Mouse (Mus musculus): ENCODE data around the gene Mybbp1a. TPM values are rescaled to one million over a fixed set of nuclear protein-coding genes. Genes with fewer than 3 reads are reported as not detected.
A peak's percentile ranks its signal among the peaks of the same experiment; 100 is the strongest.

Gene Mybbp1a
- polyA plus RNA-seq, 1 experiment from 2014 or later, result 234 TPM

GRCm38 (mm10) chr11:72406079-72406675 lies 35.0 kb upstream of the Mybbp1a start:
- Histone ChIP-seq H3K4me3 (no peak overlapping the region), H3K27me3 (ENCODE audit: low read depth, poor library complexity, severe bottlenecking) (peaks cover 50% of the 10 kb centered on the region), H3K27ac (no peak overlapping the region), H3K9me3 (replicated peaks) (no peaks in the 10 kb centered on the region), H3K36me3 (no peaks in the 10 kb centered on the region), H3K4me1 (peaks cover 52% of the 10 kb centered on the region)
- DNase-seq (ENCODE audit: low spot score), result no peak
- 50% methylated on average over 8 of the region's 8 CpGs for WGBS

- Histone ChIP-seq H3K4me1 (peaks cover 55% of the 10 kb centered on the region), H3K4me3 (no peak overlapping the region), H3K9me3 (replicated peaks) (no peaks in the 10 kb centered on the region), H3K27me3 (ENCODE audit: low read depth, poor library complexity, severe bottlenecking) (peaks cover 56% of the 10 kb centered on the region), H3K27ac (no peak overlapping the region), H3K36me3 (no peaks in the 10 kb centered on the region)
- WGBS, result 26% methylated on average over 3 of the region's 3 CpGs
- no peak for DNase-seq (ENCODE audit: low spot score)
These were observed 34.1 kb upstream of the Mybbp1a start for GRCm38 (mm10) chr11:72407081-72407480.

- peaks cover 55% of the 10 kb centered on the region for H3K4me1 ChIP-seq
- no peak for DNase-seq (ENCODE audit: low spot score)
- H3K9me3 ChIP-seq (replicated peaks), result no peaks in the 10 kb centered on the region
- no peaks in the 10 kb centered on the region for H3K36me3 ChIP-seq
- 7% methylated on average over 7 of the region's 7 CpGs for WGBS
- H3K4me3 ChIP-seq, result no peak overlapping the region
- peaks cover 61% of the 10 kb centered on the region for H3K27me3 ChIP-seq (ENCODE audit: low read depth, poor library complexity, severe bottlenecking)
- H3K27ac ChIP-seq, result no peak overlapping the region
These were observed 33.6 kb upstream of the Mybbp1a start for GRCm38 (mm10) chr11:72407574-72407973.

- Histone ChIP-seq H3K9me3 (replicated peaks) (no peaks in the 10 kb centered on the region), H3K27ac (no peak overlapping the region), H3K4me1 (peaks cover 57% of the 10 kb centered on the region), H3K36me3 (no peaks in the 10 kb centered on the region), H3K4me3 (no peak overlapping the region), H3K27me3 (ENCODE audit: low read depth, poor library complexity, severe bottlenecking) (peaks cover 70% of the 10 kb centered on the region)
- no peak for DNase-seq (ENCODE audit: low spot score)
- 28% methylated on average over 9 of the region's 9 CpGs for WGBS
These were observed 32.5 kb upstream of the Mybbp1a start for GRCm38 (mm10) chr11:72408451-72409170.

- Histone ChIP-seq H3K27ac (no peak overlapping the region), H3K9me3 (replicated peaks) (no peaks in the 10 kb centered on the region)
These were observed 31.3 kb upstream of the Mybbp1a start for GRCm38 (mm10) chr11:72409649-72410385.

GRCm38 (mm10) chr11:72410521-72411092 lies 30.5 kb upstream of the Mybbp1a start:
- H3K4me1 ChIP-seq, result peaks cover 60% of the 10 kb centered on the region
- H3K4me3 ChIP-seq, result peak overlapping the region; percentile 82
- no peaks in the 10 kb centered on the region for H3K36me3 ChIP-seq
- 1% methylated on average over 25 of the region's 25 CpGs for WGBS
- no peaks in the 10 kb centered on the region for H3K9me3 ChIP-seq (replicated peaks)
- peak overlapping the region; percentile 82; the same call in 1 of the 2 replicates for H3K27ac ChIP-seq
- DNase-seq (ENCODE audit: low spot score), result peak; percentile 40
- peaks cover 80% of the 10 kb centered on the region for H3K27me3 ChIP-seq (ENCODE audit: low read depth, poor library complexity, severe bottlenecking)

More at GRCm38 (mm10) chr11:72409649-72410385, 31.3 kb upstream of the Mybbp1a start:
- Histone ChIP-seq H3K4me1 (peaks cover 60% of the 10 kb centered on the region), H3K4me3 (peak overlapping the region; percentile 82), H3K36me3 (no peaks in the 10 kb centered on the region), H3K27me3 (ENCODE audit: low read depth, poor library complexity, severe bottlenecking) (peaks cover 80% of the 10 kb centered on the region)
- 65% methylated on average over 12 of the region's 12 CpGs for WGBS
- no peak for DNase-seq (ENCODE audit: low spot score)

- WGBS, result under 1% methylated on average over 85 of the region's 86 CpGs
- Histone ChIP-seq H3K27ac (peak within 1 kb of the TSS; percentile 82), H3K9me3 (replicated peaks) (no peaks in the 10 kb centered on the region), H3K4me1 (peaks cover 53% of the 10 kb centered on the region), H3K36me3 (no peaks in the 10 kb centered on the region), H3K4me3 (peak within 1 kb of the TSS; percentile 82), H3K27me3 (ENCODE audit: low read depth, poor library complexity, severe bottlenecking) (peaks cover 78% of the 10 kb centered on the region)
- peak; percentile 90 for DNase-seq (ENCODE audit: low spot score)
These were observed 29.8 kb upstream of the Mybbp1a start, which contains the start of gene Smtnl2 for GRCm38 (mm10) chr11:72411093-72411921. Gene Smtnl2, minus strand, starts transcription at chr11:72411713.

GRCm38 (mm10) chr11:72411945-72412344 lies 29.2 kb upstream of the Mybbp1a start:
- H3K4me3 ChIP-seq, result peak overlapping the region; percentile 82
- H3K9me3 ChIP-seq (replicated peaks), result no peaks in the 10 kb centered on the region
- no peak for DNase-seq (ENCODE audit: low spot score)
- H3K27me3 ChIP-seq (ENCODE audit: low read depth, poor library complexity, severe bottlenecking), result peaks cover 72% of the 10 kb centered on the region
- WGBS, result 34% methylated on average over 9 of the region's 9 CpGs
- H3K27ac ChIP-seq, result peak overlapping the region; percentile 82; the same call in 1 of the 2 replicates
- no peaks in the 10 kb centered on the region for H3K36me3 ChIP-seq
- H3K4me1 ChIP-seq, result peaks cover 53% of the 10 kb centered on the region

- peaks cover 58% of the 10 kb centered on the region for H3K4me1 ChIP-seq
- no peak for DNase-seq (ENCODE audit: low spot score)
- no peaks in the 10 kb centered on the region for H3K36me3 ChIP-seq
These were observed 28.1 kb upstream of the Mybbp1a start for GRCm38 (mm10) chr11:72413016-72413415.

GRCm38 (mm10) chr11:72413601-72414190 lies 27.5 kb upstream of the Mybbp1a start:
- Histone ChIP-seq H3K27me3 (ENCODE audit: low read depth, poor library complexity, severe bottlenecking) (peaks cover 55% of the 10 kb centered on the region), H3K4me3 (no peak overlapping the region), H3K9me3 (replicated peaks) (no peaks in the 10 kb centered on the region), H3K4me1 (peaks cover 55% of the 10 kb centered on the region), H3K36me3 (no peaks in the 10 kb centered on the region), H3K27ac (no peak overlapping the region)
- no peak for DNase-seq (ENCODE audit: low spot score)
- WGBS, result 52% methylated on average over 5 of the region's 5 CpGs

More at GRCm38 (mm10) chr11:72413016-72413415, 28.1 kb upstream of the Mybbp1a start:
- Histone ChIP-seq H3K4me3 (no peak overlapping the region), H3K27ac (no peak overlapping the region), H3K27me3 (ENCODE audit: low read depth, poor library complexity, severe bottlenecking) (peaks cover 61% of the 10 kb centered on the region), H3K9me3 (replicated peaks) (no peaks in the 10 kb centered on the region)
- 83% methylated on average over 7 of the region's 7 CpGs for WGBS

- Histone ChIP-seq H3K9me3 (replicated peaks) (no peaks in the 10 kb centered on the region), H3K36me3 (no peaks in the 10 kb centered on the region), H3K27me3 (ENCODE audit: low read depth, poor library complexity, severe bottlenecking) (peaks cover 40% of the 10 kb centered on the region), H3K4me3 (no peak overlapping the region), H3K27ac (no peak overlapping the region), H3K4me1 (peaks cover 45% of the 10 kb centered on the region)
- WGBS, result 74% methylated on average over 8 of the region's 8 CpGs
- no peak for DNase-seq (ENCODE audit: low spot score)
These were observed 26.0 kb upstream of the Mybbp1a start for GRCm38 (mm10) chr11:72415155-72415554.

Measured in limb, embryonic 10.5 days (tissue).